8 mouse cellular contexts compared by ENCODE assay signal in genomic region chr1:156674195-156675000, GRCm38 (mm10). TPM values are rescaled to one million over a fixed set of nuclear protein-coding genes. Genes with fewer than 3 reads are reported as not detected.
A peak's percentile ranks its signal among the peaks of the same experiment; 100 is the strongest.
DNase-seq lines count a peak whose midpoint lies in the region; ATAC-seq lines count a peak whose summit lies in the region.

Gene Tor3a, minus strand, starts transcription at chr1:156674356.

- peaks cover 21% of the 10 kb centered on the region for H3K4me1 ChIP-seq in hindbrain, embryonic 13.5 days (replicated peaks)

- H3K9me3 ChIP-seq in hindbrain, embryonic 13.5 days, result no peaks in the 10 kb centered on the region

- peak within 1 kb of the TSS; percentile 30; the same call in 1 of the 2 replicates for H3K27ac ChIP-seq in hindbrain, embryonic 13.5 days

- H3K27me3 ChIP-seq in hindbrain, embryonic 13.5 days, result peaks cover 15% of the 10 kb centered on the region; the same call in 1 of the 2 replicates

- H3K9ac ChIP-seq in hindbrain, embryonic 13.5 days, result peak within 1 kb of the TSS; percentile 75

- 7% methylated on average over 37 of the region's 37 CpGs for WGBS in hindbrain, embryonic 13.5 days

- DNase-seq in R1 (ENCODE audit: low read depth, low spot score), result peak; percentile 78
- peak; percentile 69 for DNase-seq in cerebellum, adult 9-11 months
- DNase-seq in frontal cortex, postnatal 36 days (ENCODE audit: low spot score in 2 of 2), result peak; percentile 35 to 37
- peak; percentile 55 to 64 for DNase-seq in layer of hippocampus, postnatal 14 days (ENCODE audit: low spot score in 2 of 2)
- DNase-seq in lung, postnatal 4 days, result peak; percentile 85 to 90
- peak; percentile 77 for DNase-seq in retina, postnatal 1 day
- peak; percentile 68 for DNase-seq in urinary bladder, adult 2 months (ENCODE audit: low spot score)

- peaks cover under 1% of the 10 kb centered on the region; the same call in 1 of the 2 replicates for H3K36me3 ChIP-seq in hindbrain, embryonic 13.5 days

- peak; percentile 78 for ATAC-seq in hindbrain, embryonic 13.5 days (ENCODE audit: low FRiP score)

- peak within 1 kb of the TSS; percentile 52 for H3K4me3 ChIP-seq in hindbrain, embryonic 13.5 days

- peak within 1 kb of the TSS; percentile 98 for H3K4me2 ChIP-seq in hindbrain, embryonic 13.5 days

RNA-seq across cellular contexts. Expression of gene Tor3a, which starts in this region (rescaled TPM):
- 3.2 and 5.9 TPM in 2 replicates for polyA plus RNA-seq in hindbrain, embryonic 13.5 days (2015; fragmentation: Nextera tagmentation; extraction: Ambion mirVana)
- 1 to 10 TPM; 5.3 to 7.4 TPM for total RNA-seq in layer of hippocampus, postnatal 14 days (2021)
- 21.3 and 24.3 TPM in 2 replicates for polyA plus RNA-seq in urinary bladder, adult 2 months (2012; rRNA removed)

Comparison
In these comparisons a context has a peak if more than half of its experiments do, and no peak if none do; other contexts are left out.
1. Peak in every context shown above with its lines: DNase-seq, ATAC-seq, H3K4me3 ChIP-seq and H3K27ac ChIP-seq.
2. DNase-seq: peak in every context shown above with its lines; median percentile 88 in lung, postnatal 4 days; 78 in R1; 77 in retina, postnatal 1 day; 69 in cerebellum, adult 9-11 months; 68 in urinary bladder, adult 2 months; 60 in layer of hippocampus, postnatal 14 days; 36 in frontal cortex, postnatal 36 days.